In genomic region chr6:128754265-128754664, GRCm38 (mm10) we compare ENCODE assay signal across 9 mouse cellular contexts. TPM values are rescaled to one million over a fixed set of nuclear protein-coding genes. Genes with fewer than 3 reads are reported as not detected.
DNase-seq lines count a peak whose midpoint lies in the region; ATAC-seq and TF ChIP-seq lines count a peak whose summit lies in the region.
"Not testable (repeated sequence)": the region's sequence is repeated elsewhere in the genome, so short reads cannot be mapped to it uniquely, and the experiment has no call there.
"Had no signal": no experiment of that assay in that cellular context is flagged by ENCODE, and none has a peak within 500 bp of the region (broad histone marks: within the 10 kb centered on the region; RNA-seq: fewer than 3 reads in every experiment).

No protein-coding gene starts in this region.

- TF ChIP-seq EP300 in stomach, postnatal 0 days (optimal IDR thresholded peaks at IDR 0.05) = not testable (repeated sequence)

- peak; percentile 77 for DNase-seq in brain, adult 2 months (ENCODE audit: low read depth, low spot score)
- DNase-seq in embryo, embryonic 10 days (ENCODE audit: low spot score) = peak; percentile 12
- DNase-seq in forebrain, postnatal 0 days = peak; percentile 55
- DNase-seq in heart, postnatal 4 days = peak; percentile 22
- DNase-seq in kidney, postnatal 0 days (ENCODE audit: low spot score) = peak; percentile 30
- peak; percentile 31 for DNase-seq in lung, embryonic 14.5 days
- DNase-seq in stomach, postnatal 0 days (ENCODE audit: low spot score) = not testable (repeated sequence)

- H3K9ac ChIP-seq in forebrain, postnatal 0 days; kidney, postnatal 0 days (ENCODE audit: low read depth, low read length); stomach, postnatal 0 days (ENCODE audit: low read length): not testable (repeated sequence)
- H3K9ac ChIP-seq in lung, embryonic 14.5 days = peak overlapping the region; percentile 23

- H3K4me3 ChIP-seq in forebrain, postnatal 0 days (ENCODE audit: low read depth, low read length); kidney, postnatal 0 days (replicated peaks; ENCODE audit: low read depth, low read length); lung, embryonic 14.5 days (ENCODE audit: low read depth, low read length); stomach, postnatal 0 days (ENCODE audit: low read depth, low read length): not testable (repeated sequence)

- peak overlapping the region; percentile 67 for H3K27ac ChIP-seq in forebrain, postnatal 0 days (ENCODE audit: low read depth, low read length)
- not testable (repeated sequence) for H3K27ac ChIP-seq in kidney, postnatal 0 days
- peak overlapping the region; percentile 36; the same call in 1 of the 2 replicates for H3K27ac ChIP-seq in lung, embryonic 14.5 days (ENCODE audit: low read depth)
- peak overlapping the region; percentile 45; the same call in 1 of the 2 replicates for H3K27ac ChIP-seq in stomach, postnatal 0 days (replicated peaks)

- H3K4me2 ChIP-seq in forebrain, postnatal 0 days (ENCODE audit: low read depth) = peak overlapping the region; percentile 24; the same call in 1 of the 2 replicates
- not testable (repeated sequence) for H3K4me2 ChIP-seq in kidney, postnatal 0 days (ENCODE audit: low read length)
- peak overlapping the region; percentile 18; the same call in 1 of the 2 replicates for H3K4me2 ChIP-seq in lung, embryonic 14.5 days
- H3K4me2 ChIP-seq in stomach, postnatal 0 days (replicated peaks; ENCODE audit: low read depth) = peak overlapping the region; percentile 20; the same call in 1 of the 2 replicates

- ATAC-seq in forebrain, postnatal 0 days = peak; percentile 86
- ATAC-seq in kidney, postnatal 0 days (replicated peaks; ENCODE audit: low FRiP score, low read depth) = peak; percentile 78
- peak; percentile 83 for ATAC-seq in lung, embryonic 14.5 days (ENCODE audit: insufficient read depth)
- ATAC-seq in monocyte, adult 5-6 weeks (replicated peaks; ENCODE audit: insufficient number of reproducible peaks, low FRiP score, low TSS enrichment, poor library complexity, severe bottlenecking) = peak; percentile 77
- ATAC-seq in stomach, postnatal 0 days (ENCODE audit: low FRiP score, low TSS enrichment) = peak; percentile 74

- WGBS in forebrain, postnatal 0 days = 28% methylated on average over 10 of the region's 10 CpGs
- 32% methylated on average over 10 of the region's 10 CpGs for WGBS in kidney, postnatal 0 days
- WGBS in lung, embryonic 14.5 days = 22% methylated on average over 10 of the region's 10 CpGs
- WGBS in stomach, postnatal 0 days = 26% methylated on average over 10 of the region's 10 CpGs

- not testable (repeated sequence) for TF ChIP-seq CTCF in forebrain, postnatal 0 days (IDR thresholded peaks at IDR 0.05; ENCODE audit: low read depth); kidney, postnatal 0 days (IDR thresholded peaks at IDR 0.05; ENCODE audit: low read depth); lung, embryonic 14.5 days (IDR thresholded peaks at IDR 0.05; ENCODE audit: low read depth); stomach, postnatal 0 days (IDR thresholded peaks at IDR 0.05; ENCODE audit: low read depth)

- not testable (repeated sequence) for H3K36me3 ChIP-seq in forebrain, postnatal 0 days (ENCODE audit: insufficient read depth); kidney, postnatal 0 days (ENCODE audit: insufficient read depth, low read length); lung, embryonic 14.5 days (ENCODE audit: insufficient read depth); stomach, postnatal 0 days (ENCODE audit: control insufficient read depth, insufficient read depth, low read length)

- not testable (repeated sequence) for H3K4me1 ChIP-seq in forebrain, postnatal 0 days (ENCODE audit: insufficient read depth); kidney, postnatal 0 days (replicated peaks; ENCODE audit: insufficient read depth, low read length); lung, embryonic 14.5 days (ENCODE audit: insufficient read depth); stomach, postnatal 0 days (replicated peaks; ENCODE audit: control insufficient read depth, insufficient read depth)

- not testable (repeated sequence) for H3K9me3 ChIP-seq in forebrain, postnatal 0 days (ENCODE audit: low read length); kidney, postnatal 0 days (replicated peaks; ENCODE audit: low read length); lung, embryonic 14.5 days (ENCODE audit: low read depth, low read length); stomach, postnatal 0 days (ENCODE audit: control insufficient read depth, low read length)

- not testable (repeated sequence) for H3K27me3 ChIP-seq in forebrain, postnatal 0 days (ENCODE audit: insufficient read depth, low read length); kidney, postnatal 0 days (ENCODE audit: insufficient read depth, low read length); lung, embryonic 14.5 days (ENCODE audit: insufficient read depth, low read length); stomach, postnatal 0 days (ENCODE audit: control insufficient read depth, insufficient read depth, low read length)

RNA-seq across cellular contexts. Expression of gene Klrb1, which starts 31.4 kb away (rescaled TPM):
- total RNA-seq in forebrain, postnatal 0 days (2014; rRNA removed) = not detected in 2 replicates
- 0.42 and 0.62 TPM in 2 replicates for polyA plus RNA-seq in forebrain, postnatal 0 days (2015; fragmentation: Nextera tagmentation; extraction: Ambion mirVana)
- total RNA-seq in heart, postnatal 4 days (2021) = not detected
- not detected in 2 replicates for polyA plus RNA-seq in kidney, postnatal 0 days (2015; fragmentation: Nextera tagmentation; extraction: Ambion mirVana)
- not detected in 2 replicates for polyA plus RNA-seq in lung, embryonic 14.5 days (2014; fragmentation: Nextera tagmentation; extraction: Ambion mirVana)
- 8.4 to 20.4 TPM in 2 of 3 replicates, not detected in the other for total RNA-seq in monocyte, adult 5-6 weeks (2017)
- not detected in 2 replicates for polyA plus RNA-seq in stomach, postnatal 0 days (2015; fragmentation: Nextera tagmentation; extraction: Ambion mirVana)
- total RNA-seq: gastrocnemius, postnatal 4 days had no signal

RNA-seq across cellular contexts. Expression of gene Klrb1c, which starts 34.8 kb away (rescaled TPM):
- total RNA-seq in forebrain, postnatal 0 days (2014; rRNA removed) = 0.08 and 0.24 TPM in 2 replicates
- polyA plus RNA-seq in forebrain, postnatal 0 days (2015; fragmentation: Nextera tagmentation; extraction: Ambion mirVana) = 0.24 TPM in 1 of 2 replicates, not detected in the other
- not detected for total RNA-seq in heart, postnatal 4 days (2021)
- 0.16 and 0.17 TPM in 2 replicates for polyA plus RNA-seq in kidney, postnatal 0 days (2015; fragmentation: Nextera tagmentation; extraction: Ambion mirVana)
- polyA plus RNA-seq in lung, embryonic 14.5 days (2014; fragmentation: Nextera tagmentation; extraction: Ambion mirVana) = 0.26 and 0.32 TPM in 2 replicates
- total RNA-seq in monocyte, adult 5-6 weeks (2017) = 160 to 719 TPM (median 207 TPM) in 3 replicates
- 0.07 and 0.18 TPM in 2 replicates for polyA plus RNA-seq in stomach, postnatal 0 days (2015; fragmentation: Nextera tagmentation; extraction: Ambion mirVana)
